Mouse (Mus musculus): ENCODE measurements around the gene Gabrr2.
"Not testable (repeated sequence)": the region's sequence is repeated elsewhere in the genome, so short reads cannot be mapped to it uniquely, and the experiment has no call there.

The Gabrr2 gene

DNA sequence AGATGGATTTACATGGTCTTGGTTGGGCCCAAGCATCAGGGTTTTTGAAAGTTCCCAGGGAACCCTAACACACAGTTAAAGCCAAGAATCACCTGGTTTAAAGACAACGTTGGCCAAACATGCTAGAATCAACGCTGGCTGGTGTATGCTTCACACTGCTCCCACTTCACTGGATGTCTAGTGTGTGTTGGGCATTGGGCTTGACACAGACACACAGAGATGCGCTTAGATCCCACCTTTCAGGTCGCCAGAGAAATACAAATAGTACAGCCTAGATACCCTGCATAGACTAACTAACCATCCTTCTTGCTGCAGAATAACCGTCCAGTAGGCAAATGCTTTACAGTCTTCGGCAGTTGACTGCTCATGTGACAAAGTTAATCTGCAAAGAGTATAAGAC is 7.5 kb downstream of the Gabrr2 start:
- no peak for DNase-seq (ENCODE audit: low spot score)

DNA sequence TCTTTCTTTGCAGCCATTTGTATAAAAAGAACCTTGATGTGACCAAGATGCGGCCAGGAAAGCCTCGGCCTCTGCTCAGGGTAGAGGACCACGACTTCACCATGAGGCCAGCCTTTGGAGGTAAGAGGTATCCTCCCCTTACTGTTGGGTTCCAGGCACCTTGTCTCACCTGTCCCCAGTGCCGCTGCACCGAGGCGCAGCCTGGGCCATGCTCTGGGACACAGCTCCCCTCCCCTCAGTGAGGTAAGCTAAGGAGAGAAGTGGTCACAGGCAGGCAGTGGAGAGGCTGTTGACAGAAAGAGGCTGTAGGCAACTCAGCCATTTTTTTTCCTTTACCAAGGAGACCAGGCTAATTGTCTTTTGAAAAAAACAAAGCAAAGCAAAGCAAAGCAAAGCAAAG is 8.5 kb downstream of the Gabrr2 start:
- no peak for DNase-seq (ENCODE audit: low spot score)

DNA sequence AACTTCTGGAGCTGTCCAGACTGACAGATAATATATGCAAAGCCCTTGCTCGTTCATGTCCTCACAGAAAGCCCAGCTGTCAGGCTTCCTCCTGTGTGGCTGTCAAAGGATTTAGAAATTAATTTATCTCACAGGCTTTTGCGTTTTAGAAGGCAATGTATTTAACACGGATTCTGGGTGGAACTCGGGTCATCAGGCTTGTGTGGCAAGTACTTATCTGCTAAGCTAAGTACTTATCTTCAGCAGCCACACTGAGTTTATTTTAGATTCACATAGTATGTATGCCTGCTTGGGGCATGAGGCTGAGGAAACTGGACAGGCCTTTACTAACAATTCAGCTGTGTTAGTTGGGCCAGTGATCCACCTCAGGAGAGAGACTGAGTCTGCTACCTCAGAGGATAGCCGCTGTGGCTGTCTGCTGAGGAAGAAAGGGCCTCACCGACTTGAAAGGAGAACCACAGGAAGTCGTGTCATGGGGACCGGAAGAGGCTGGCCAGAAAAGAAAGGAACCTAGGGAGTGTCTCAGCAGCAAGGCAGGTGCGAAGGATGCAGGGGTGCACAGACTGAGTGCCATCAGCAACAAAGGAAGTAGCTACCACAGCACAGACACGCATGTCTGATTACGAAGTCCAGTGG is 9.8 kb downstream of the Gabrr2 start:
- DNase-seq (ENCODE audit: low spot score) = no peak

DNA sequence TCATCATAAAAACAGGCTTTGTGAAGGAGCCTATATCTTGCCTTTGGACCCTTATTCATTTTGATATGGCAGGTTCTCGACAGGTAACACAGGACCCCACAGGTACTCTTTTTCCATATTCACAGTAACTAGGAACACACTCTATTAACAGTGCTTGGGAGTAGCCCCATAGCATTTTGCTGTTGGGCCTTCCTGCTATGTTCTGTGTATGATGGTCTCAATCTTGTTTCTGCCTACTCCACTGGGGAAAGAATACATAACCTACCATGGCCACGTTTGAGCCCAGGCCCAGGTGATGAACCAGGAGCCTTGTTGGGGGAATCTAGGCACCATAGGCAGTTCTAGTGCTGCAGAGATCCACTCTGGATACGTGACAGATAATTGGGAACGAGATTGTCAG is 11.6 kb downstream of the Gabrr2 start:
- no peak for DNase-seq (ENCODE audit: low spot score)

DNA sequence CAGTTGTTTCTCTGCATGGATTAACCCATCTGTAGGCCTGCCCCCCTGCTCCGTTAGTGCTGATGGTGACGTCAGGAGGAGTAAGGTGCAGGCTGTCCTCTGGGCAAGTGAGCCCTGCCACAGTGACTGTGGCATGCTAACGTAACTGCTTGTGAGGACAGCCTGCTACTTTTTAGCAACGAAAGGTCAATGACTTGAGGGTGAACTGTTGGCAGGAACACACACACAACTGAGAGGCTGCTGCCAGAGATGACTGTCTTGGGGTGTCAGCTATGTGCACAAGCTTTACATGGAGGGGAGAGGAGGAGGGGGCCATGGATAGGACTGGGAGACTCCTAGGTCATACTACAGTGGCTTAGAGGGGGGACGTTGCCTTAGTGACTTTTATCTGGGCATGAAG is 12.1 kb downstream of the Gabrr2 start:
- no peak for DNase-seq (ENCODE audit: low spot score)

DNA sequence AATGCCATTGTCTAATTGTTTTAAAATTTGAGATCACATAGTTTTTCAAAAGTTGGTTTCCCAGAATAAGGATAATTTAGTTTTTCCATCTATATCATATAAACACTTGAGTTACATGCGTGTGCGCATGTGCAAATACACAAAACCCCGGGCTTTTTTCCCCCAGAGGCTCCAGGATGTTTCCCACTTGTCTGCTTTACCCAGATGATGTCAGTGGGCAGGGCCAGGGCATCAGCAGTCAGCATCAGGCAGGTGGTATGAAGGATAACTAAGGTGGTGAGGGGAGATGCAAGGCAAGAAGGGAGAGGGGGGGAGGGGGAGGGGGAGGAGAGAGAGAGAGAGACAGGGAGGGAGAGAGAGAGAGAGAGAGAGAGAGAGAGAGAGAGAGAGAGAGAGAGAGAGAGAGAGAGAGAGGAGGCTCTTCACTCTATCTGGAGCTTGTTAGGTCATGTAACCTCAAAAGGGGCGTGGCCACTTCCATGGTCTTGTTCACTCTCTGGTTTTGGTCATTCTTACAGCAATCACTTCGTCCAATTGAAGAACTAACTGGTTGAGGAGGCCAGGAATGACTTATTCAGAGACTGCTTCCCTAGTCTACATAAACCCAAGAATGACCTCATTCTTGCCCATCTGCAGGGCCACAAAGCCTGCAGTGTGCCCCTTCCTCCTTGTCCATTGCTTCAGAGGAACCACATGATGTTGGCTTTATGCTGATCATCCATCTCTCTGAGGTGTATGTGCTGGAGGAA is 13.2 kb downstream of the Gabrr2 start:
- DNase-seq (ENCODE audit: low spot score) = no peak

DNA sequence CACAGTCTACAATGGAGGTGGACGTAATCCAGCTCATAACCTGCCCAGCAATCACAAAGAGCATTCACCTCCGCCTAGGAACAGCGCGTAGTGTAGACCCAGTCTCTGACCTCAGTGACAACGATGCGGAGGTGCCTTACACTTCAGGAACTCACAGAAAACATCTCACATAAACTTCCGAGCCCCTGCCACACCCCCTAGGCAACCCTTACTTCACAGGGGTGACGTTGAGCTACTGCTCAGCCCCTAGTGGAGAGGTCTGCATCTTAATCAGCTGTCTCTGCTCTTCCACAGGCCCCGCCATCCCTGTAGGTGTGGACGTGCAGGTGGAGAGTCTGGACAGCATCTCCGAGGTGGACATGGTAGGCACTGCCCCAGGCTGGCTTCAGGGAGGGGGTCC is 14.4 kb downstream of the Gabrr2 start:
- DNase-seq (ENCODE audit: low spot score) = no peak

DNA sequence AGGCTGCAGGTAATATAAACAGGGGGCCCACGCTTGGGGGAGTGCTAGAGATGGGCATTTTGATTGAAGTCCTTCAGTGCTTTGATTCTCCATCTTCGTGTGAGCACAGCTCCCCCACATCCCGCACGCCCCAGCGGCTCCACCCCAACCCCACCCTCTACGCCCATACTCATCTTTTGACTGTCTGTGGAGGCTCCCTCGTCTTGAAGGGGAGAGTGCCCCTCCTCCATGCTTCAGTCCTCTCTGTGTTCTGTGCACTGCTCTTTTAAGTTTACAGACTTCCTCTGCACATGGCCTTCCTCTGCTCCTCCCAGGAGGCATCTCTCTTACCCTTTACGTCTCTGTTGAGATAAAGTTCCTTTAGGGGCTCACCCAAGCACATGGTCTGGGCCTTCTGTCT is 14.9 kb downstream of the Gabrr2 start:
- DNase-seq (ENCODE audit: low spot score) = no peak

DNA sequence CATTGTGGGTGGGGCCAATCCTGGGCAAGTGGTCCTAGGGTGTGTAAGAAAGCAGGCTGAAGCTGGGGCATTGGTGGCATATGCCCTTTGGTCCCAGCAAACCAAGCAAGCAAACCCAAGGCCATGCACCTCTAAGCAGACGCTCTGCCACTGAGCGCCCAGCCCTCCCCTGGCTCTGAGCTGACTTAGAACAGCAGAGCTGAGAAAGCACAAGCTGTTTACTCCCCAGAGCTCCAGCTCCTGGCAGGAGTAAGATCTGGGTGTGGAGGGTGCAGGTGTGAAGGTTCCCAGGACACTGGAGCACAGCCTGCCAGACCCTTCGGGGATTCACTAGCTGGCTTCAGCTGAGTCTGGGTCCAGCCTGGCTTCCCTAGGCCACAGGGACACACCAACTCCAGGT is 15.7 kb downstream of the Gabrr2 start:
- no peak for DNase-seq (ENCODE audit: low spot score)

DNA sequence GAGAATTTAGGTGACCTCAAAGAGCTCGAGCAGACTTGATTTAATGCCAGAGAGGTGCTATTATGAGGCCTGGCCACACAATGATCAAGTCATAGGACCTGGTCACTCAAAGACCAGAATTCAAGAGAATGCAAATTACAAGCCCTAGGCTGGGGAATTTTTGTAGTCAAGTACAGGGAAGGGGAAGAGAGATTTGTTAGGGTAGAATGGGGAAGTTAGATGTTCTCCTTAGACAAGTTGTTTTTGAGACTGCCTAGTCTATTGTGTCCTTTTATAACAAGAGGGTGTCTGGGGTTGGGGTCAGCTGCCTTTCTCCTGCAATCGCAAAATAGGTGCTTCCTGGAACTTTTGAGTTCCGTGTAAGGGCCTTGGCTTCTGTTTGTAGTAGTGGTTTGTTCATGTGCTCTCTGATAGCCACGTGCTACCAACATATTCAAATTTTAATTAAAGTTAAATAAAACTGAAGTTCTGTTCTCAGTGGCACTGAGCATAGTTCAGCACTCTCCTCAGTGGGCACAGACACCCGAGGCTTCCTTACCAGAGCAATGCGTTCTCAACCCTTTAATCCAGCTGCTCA is 36.4 kb downstream of the Gabrr2 start:
- no peak for DNase-seq (ENCODE audit: low spot score)

DNA sequence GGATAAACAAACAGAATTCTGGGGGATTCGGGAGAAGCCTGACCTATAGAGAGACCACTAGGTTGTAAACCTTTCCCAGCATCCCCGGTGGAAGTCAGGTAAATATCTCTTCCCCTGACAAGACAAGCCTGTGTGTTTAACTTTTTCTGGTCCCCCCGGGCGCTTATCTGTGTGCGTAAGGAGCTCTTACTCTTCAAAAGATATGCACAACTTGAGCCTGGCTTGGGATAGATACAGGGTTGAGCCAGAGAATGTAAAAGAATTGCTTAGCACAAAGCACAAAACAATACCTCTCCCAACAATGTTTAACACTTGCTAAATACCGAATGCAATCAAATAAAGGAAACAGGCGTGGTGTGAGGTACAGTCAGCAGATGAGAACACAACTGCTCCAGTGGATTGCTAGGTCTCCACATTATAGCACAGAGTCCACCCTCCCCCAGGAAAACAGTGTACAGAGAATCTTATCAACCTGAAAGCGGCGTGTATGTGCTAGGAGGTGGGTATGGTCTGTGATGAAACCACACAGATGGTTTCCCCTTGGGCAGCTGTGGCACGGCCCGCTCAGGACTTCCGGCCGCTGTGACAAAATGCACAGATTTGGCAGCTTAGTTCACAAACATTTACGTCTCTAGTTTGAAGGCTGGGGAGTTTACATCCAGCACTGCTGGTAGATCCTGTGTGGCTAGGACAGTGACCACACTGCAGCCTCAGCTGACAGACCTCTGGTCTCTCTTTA is 47.1 kb downstream of the Gabrr2 start:
- DNase-seq (ENCODE audit: low spot score) = no peak

DNA sequence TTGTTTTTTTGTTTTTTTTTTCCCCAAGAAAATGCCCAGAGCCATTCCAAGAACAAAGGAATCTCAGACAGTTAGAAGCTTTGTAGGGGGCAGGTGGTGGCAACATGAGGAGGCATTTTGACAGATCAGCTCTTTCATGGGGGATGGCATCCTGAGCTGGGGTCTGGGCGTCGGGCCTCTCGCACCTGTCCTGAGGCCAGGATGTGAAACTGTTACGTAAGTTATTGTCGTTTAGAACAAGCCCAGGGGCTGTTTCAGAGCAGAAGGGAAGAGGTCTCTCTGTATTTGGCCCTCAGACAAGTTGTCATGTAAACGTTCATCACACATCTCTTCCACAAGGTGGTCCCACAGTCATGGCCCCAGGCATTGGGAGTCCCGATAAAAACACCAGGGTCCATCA is 48.0 kb downstream of the Gabrr2 start:
- no peak for DNase-seq (ENCODE audit: low spot score)

DNA sequence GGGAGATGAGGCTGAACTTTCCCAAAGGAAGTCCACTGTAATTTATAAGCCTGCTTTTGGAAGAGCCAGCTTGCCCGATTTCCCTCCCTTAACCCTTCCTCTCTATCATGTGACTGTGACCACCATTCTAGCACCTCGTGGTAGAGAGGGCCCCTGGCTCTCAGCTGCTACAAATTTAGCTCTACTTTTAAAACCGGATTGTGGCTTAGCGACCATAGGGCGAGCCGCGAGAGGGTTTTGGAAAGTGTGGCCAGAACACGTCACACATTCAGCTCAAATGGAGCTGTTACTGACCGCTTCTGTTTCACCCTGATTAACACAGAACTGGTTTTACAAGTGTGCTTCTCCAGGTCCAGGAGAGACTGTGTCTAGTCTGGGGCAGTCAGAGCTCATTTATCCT is 48.6 kb downstream of the Gabrr2 start:
- DNase-seq (ENCODE audit: low spot score) = no peak

DNA sequence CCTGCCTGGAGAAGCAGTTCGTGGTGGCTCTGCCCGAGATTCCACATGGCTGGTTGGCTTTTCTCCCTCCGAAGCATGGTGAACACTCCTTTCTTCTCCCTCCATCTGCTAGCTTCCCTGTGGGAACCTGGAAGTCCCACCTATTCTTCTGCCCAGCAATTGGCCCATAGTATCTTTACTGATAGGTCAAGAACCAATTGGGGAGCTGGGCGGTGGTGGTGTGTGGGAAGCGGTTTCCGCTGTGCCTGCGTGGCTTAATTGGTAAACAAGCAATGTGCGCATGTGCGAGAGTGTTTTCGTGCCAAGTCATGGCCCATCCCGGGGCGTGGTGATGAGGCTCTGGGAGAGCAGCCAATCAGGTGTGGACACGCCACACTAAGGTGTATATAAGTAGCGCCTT is 50.1 kb downstream of the Gabrr2 start:
- not testable (repeated sequence) for DNase-seq (ENCODE audit: low spot score)

DNA sequence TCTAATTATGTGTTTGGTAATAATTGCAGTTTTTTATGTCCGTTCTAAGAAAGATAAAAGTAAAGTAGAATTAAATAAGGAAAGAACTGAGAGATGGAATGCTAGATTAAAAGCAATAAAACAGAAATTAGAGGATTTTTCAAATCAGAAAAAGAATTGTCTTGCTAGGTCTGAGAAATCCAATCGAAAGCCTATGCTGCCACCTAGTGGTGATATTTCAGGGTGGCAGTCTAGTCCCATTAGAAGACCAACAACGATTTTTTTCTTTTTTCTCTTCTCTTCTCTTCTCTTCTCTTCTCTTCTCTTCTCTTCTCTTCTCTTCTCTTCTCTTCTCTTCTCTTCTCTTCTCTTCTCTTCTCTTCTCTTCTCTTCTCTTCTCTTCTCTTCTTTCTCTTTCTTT is 56.3 kb downstream of the Gabrr2 start:
- DNase-seq (ENCODE audit: low spot score) = not testable (repeated sequence)

DNA sequence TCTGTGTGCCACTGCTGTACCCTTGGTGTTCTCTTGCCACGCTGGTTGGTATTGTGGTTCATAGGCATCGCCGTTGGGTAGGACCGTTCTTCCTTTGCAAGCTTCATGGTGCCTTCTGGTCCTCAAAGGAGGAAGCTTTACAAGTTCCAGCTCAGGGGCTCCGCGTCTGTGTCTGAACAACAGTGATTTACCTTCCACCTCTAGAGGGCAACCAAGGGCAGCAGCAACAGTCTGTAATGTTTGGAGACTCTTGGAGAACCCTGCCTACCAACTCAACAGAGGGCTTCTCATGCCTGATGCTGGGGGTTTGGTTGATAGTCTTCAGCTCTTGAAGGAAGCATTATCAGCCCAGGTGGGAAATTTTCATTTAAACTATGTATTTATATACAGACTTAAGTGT is 61.7 kb downstream of the Gabrr2 start:
- DNase-seq (ENCODE audit: low spot score) = no peak

DNA sequence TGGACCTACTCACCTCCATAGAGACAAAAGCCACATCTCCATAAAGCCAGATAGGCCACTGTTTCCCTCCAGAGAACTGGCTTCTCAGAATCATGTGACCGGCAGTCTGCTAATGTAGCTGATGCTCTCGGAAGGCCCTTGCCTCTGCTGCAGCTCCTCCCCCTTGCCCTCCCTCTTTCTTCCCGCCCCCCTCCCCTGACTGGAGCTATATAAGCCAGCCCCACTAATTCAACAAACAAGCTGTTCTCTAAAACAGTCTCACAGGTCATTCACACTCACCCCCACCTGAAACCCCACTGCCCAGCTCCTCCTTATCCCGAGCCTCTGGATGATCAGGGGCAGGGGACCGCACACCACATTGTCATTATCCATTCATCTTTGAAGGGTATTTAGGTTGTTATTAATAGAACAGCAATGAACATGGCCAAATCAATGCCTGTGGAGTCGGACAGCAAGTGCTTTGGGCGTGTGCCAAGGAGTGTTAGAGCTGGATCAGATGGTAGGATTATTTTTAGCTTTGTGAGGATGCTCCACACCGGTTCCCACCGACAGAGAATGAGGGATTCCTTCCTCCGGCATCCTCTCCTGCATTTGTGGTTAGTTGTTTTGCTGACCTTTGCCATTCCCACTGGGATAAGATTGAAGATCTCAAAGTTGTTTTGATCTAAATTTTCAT is 62.7 kb downstream of the Gabrr2 start:
- DNase-seq (ENCODE audit: low spot score) = no peak

DNA sequence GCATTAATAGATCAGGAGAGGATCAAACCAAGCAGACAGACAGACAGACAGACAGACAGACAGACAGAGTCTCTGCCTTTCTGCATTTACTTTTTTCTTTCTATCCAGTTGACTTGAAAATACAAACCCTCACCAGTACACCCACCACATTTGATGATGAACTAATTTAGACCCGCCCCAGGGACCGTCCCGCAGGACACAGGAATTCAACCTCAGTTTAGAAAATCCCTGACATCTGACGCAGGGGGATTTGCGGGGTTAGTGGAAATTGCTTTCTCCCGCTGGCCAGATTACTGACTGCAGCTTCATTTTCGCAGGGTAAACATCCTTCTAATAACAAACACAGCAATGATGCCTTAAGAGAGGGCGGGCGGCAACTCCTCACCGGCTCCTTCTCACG is 69.4 kb downstream of the Gabrr2 start, which contains the start of gene Gabrr1:
Gene Gabrr1, plus strand, starts transcription at position 301 of the 400 bp plus-strand sequence.
- no peak for DNase-seq (ENCODE audit: low spot score)
